Mouse (Mus musculus) heart, embryonic 10.5 days (tissue): ENCODE results near the gene Gfod1. TPM values are rescaled to one million over a fixed set of nuclear protein-coding genes. Genes with fewer than 3 reads are reported as not detected.

ENCODE experiments used
- DNase-seq: peaks from one replicate; pipeline ENCODE4 v3.0.0-alpha.2; 2017; ENCODE audit warnings: low spot score
- H3K27ac ChIP-seq: fragments of 300-500 bp; sonication (generic); 2 replicates; pipeline ENCODE4 v1.5.1; 2016; ENCODE audit warnings: mild to moderate bottlenecking
- H3K27me3 ChIP-seq: fragments of 300-500 bp; sonication (generic); 2 replicates; pipeline ENCODE4 v1.6.1; 2016; ENCODE audit warnings: mild to moderate bottlenecking; ENCODE audit not compliant: poor library complexity, insufficient read depth, severe bottlenecking
- H3K36me3 ChIP-seq: fragments of 300-500 bp; sonication (generic); 2 replicates; pipeline ENCODE4 v1.6.1; 2016; ENCODE audit warnings: mild to moderate bottlenecking, moderate library complexity
- H3K4me1 ChIP-seq: fragments of 300-500 bp; sonication (generic); 2 replicates; pipeline ENCODE4 v1.6.1; 2016; ENCODE audit warnings: mild to moderate bottlenecking
- H3K4me3 ChIP-seq: fragments of 300-500 bp; sonication (generic); 2 replicates; pipeline ENCODE4 v1.5.1; 2016; ENCODE audit warnings: mild to moderate bottlenecking, moderate library complexity
- H3K9me3 ChIP-seq: fragments of 300-500 bp; sonication (generic); 2 replicates; pipeline ENCODE4 v1.6.1; 2016; ENCODE audit warnings: mild to moderate bottlenecking, moderate library complexity
- WGBS: fragments of 180-500 bp; shearing (Covaris S2); methylation state at CpG from one replicate; pipeline ENCODE4 v1.1.7; 2016; 5-methylcytosine and 5-hydroxymethylcytosine counted together
- polyA plus RNA-seq: library from polyadenylated mRNA; unstranded; fragments of >200 nt; fragmentation: Nextera tagmentation; extraction: Ambion mirVana; gene quantifications from 2 replicates; pipeline ENCODE4 v1.2.1, GENCODE M21; 2016

The Gfod1 gene
- polyA plus RNA-seq, 1 experiment from 2014 or later = 0.88 TPM

DNA sequence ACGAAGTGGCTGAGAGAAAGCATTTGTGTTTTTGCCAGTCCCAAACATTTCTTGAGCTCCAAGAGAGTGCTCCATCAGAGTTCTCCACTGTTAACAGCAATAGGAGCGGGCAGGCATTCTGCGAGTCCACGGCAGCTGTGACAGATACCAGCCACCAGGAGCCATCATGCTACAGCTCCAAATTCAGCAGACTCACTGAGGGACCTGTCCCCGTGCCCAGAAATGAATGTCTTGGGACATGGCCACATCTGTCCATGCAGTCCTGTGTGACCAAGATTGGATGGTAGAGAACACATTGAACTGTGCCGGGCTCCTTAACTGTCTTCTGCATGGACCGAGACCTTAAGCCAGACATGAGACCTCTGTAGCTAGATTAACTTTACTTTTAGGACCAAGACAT lies 100.7 kb downstream of the Gfod1 start:
- no peak for DNase-seq
- Histone ChIP-seq H3K27me3 (peaks cover 19% of the 10 kb centered on the region), H3K4me3 (no peak overlapping the region), H3K4me1 (peaks cover 38% of the 10 kb centered on the region), H3K27ac (peak overlapping the region; percentile 52; the same call in 1 of the 2 replicates), H3K36me3 (peaks cover 6% of the 10 kb centered on the region; the same call in 1 of the 2 replicates), H3K9me3 (no peaks in the 10 kb centered on the region)
- WGBS = 70% methylated on average over 7 of the region's 7 CpGs

DNA sequence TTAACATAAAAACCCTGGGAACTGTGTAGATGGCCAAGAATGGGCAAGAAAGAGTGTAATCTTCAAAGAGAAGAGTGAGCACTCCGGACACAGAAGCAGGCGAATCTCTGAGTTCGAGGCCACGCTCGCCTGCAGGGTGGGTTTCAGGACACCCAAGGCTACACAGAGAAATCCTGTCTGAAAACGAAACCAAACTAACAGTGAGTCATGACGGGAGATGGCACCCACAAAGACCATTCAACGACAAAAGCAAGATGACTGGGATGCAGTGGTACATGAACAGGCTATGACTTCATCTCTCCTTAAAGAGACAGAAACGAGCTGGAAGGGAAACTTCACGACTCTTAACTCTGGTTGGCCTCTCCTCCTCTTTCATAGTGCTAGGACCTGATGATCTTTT lies 101.6 kb downstream of the Gfod1 start:
- WGBS = 79% methylated on average over 10 of the region's 10 CpGs
- no peak for DNase-seq

DNA sequence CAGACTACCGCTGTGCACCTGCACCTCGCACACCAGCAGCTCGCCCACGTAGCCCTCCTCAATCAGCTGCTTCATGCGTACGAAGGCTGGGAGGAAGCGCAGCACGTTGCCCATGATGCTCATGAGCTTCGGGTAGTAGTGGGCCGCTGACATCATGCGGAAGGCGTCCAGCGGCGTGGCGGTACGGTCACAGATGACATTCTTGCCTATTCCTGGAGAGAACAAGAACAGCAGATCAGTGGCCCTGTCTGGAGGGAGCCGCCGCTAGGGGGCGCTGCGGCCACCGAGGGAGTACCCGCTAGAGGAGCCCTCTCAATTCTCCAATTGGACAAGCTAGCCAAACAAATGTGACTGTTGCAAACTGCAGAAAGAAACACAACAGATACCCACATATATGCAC lies 102.9 kb downstream of the Gfod1 start:
- peak overlapping the region; percentile 17; the same call in 1 of the 2 replicates for H3K27ac ChIP-seq
- 39% methylated on average over 22 of the region's 22 CpGs for WGBS
- H3K27me3 ChIP-seq = peaks cover 19% of the 10 kb centered on the region
- peak; percentile 88 for DNase-seq
- H3K4me3 ChIP-seq = no peak overlapping the region; the same call in 1 of the 2 replicates
- H3K4me1 ChIP-seq = peaks cover 57% of the 10 kb centered on the region
- no peaks in the 10 kb centered on the region for H3K9me3 ChIP-seq
- H3K36me3 ChIP-seq = peaks cover 6% of the 10 kb centered on the region; the same call in 1 of the 2 replicates

More for the DNA sequence above, 101.6 kb downstream of the Gfod1 start:
- Histone ChIP-seq H3K36me3 (peaks cover 6% of the 10 kb centered on the region; the same call in 1 of the 2 replicates), H3K4me3 (no peak overlapping the region), H3K27me3 (peaks cover 19% of the 10 kb centered on the region), H3K4me1 (peaks cover 45% of the 10 kb centered on the region), H3K9me3 (no peaks in the 10 kb centered on the region), H3K27ac (no peak overlapping the region)

- WGBS = 71% methylated on average over 22 of the region's 22 CpGs
- H3K4me3 ChIP-seq = no peak overlapping the region
- peaks cover 57% of the 10 kb centered on the region for H3K4me1 ChIP-seq
- H3K9me3 ChIP-seq = no peaks in the 10 kb centered on the region
- peaks cover 19% of the 10 kb centered on the region for H3K27me3 ChIP-seq
- peak overlapping the region; percentile 17; the same call in 1 of the 2 replicates for H3K27ac ChIP-seq
- H3K36me3 ChIP-seq = peaks cover 6% of the 10 kb centered on the region; the same call in 1 of the 2 replicates
- no peak for DNase-seq
Observed at GRCm38 (mm10) chr13:43200473-43200872, 103.5 kb downstream of the Gfod1 start.

DNA sequence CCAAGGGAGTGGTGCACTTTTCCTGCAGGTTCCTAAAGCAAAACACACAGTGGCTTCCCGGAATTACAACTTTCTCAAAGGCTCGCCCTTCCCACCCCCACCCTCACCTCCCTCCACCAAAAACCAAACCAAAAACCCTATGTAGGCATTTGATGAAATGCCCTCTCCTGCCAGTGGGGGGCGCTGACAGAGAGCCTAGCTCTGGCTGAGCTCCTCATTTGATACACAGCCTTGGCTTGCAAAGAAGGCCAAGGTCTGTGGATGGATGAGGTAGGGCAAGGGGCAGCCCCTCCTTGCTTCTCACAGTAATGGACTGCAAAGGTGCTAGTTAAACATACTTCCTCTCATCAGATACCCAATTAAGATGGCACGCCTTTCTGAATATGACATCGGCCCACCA lies 104.2 kb downstream of the Gfod1 start:
- Histone ChIP-seq H3K4me3 (no peak overlapping the region), H3K4me1 (peaks cover 62% of the 10 kb centered on the region), H3K27ac (no peak overlapping the region), H3K36me3 (peaks cover 6% of the 10 kb centered on the region; the same call in 1 of the 2 replicates), H3K9me3 (no peaks in the 10 kb centered on the region), H3K27me3 (peaks cover 19% of the 10 kb centered on the region)
- 68% methylated on average over 5 of the region's 5 CpGs for WGBS
- no peak for DNase-seq

DNA sequence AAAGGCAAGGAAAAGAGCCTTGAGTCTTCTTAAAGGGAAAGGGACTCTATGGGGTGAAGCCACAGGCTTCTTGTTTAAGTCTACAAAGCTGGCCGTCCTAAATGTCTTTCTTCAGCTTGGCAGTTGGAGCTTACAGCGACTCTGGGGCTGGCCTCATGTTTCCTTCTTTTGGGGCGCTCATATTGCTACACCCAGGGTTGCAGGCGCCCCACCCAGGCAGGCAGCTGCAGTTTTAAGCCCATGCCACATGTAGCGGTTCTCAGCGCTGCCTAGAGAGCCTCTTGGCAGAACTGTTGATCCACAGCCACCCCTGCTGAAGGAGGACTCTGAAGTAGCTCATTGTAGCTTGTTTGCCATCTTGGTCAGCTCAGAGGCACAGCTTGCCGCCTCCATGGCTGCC lies 104.7 kb downstream of the Gfod1 start:
- peaks cover 19% of the 10 kb centered on the region for H3K27me3 ChIP-seq
- DNase-seq = no peak
- WGBS = 82% methylated on average over 7 of the region's 7 CpGs
- H3K4me1 ChIP-seq = peaks cover 62% of the 10 kb centered on the region
- peaks cover 6% of the 10 kb centered on the region; the same call in 1 of the 2 replicates for H3K36me3 ChIP-seq
- H3K9me3 ChIP-seq = no peaks in the 10 kb centered on the region
- no peak overlapping the region; the same call in 1 of the 2 replicates for H3K27ac ChIP-seq
- H3K4me3 ChIP-seq = no peak overlapping the region

GRCm38 (mm10) chr13:43197187-43197586 lies 106.8 kb downstream of the Gfod1 start:
- H3K4me3 ChIP-seq = no peak overlapping the region

GRCm38 (mm10) chr13:43196000-43196399 lies 108.0 kb downstream of the Gfod1 start:
- Histone ChIP-seq H3K4me3 (peak overlapping the region; percentile 8; the same call in 1 of the 2 replicates), H3K4me1 (peaks cover 75% of the 10 kb centered on the region), H3K9me3 (no peaks in the 10 kb centered on the region), H3K27me3 (peaks cover 19% of the 10 kb centered on the region), H3K27ac (peak overlapping the region; percentile 69), H3K36me3 (peaks cover 6% of the 10 kb centered on the region; the same call in 1 of the 2 replicates)
- peak; percentile 94 for DNase-seq
- 9% methylated on average over 7 of the region's 7 CpGs for WGBS

More at GRCm38 (mm10) chr13:43197187-43197586, 106.8 kb downstream of the Gfod1 start:
- H3K9me3 ChIP-seq = no peaks in the 10 kb centered on the region
- WGBS = 49% methylated on average over 6 of the region's 6 CpGs
- peaks cover 67% of the 10 kb centered on the region for H3K4me1 ChIP-seq
- peaks cover 19% of the 10 kb centered on the region for H3K27me3 ChIP-seq
- no peak for DNase-seq
- peaks cover 6% of the 10 kb centered on the region; the same call in 1 of the 2 replicates for H3K36me3 ChIP-seq
- H3K27ac ChIP-seq = peak overlapping the region; percentile 69; the same call in 1 of the 2 replicates

DNA sequence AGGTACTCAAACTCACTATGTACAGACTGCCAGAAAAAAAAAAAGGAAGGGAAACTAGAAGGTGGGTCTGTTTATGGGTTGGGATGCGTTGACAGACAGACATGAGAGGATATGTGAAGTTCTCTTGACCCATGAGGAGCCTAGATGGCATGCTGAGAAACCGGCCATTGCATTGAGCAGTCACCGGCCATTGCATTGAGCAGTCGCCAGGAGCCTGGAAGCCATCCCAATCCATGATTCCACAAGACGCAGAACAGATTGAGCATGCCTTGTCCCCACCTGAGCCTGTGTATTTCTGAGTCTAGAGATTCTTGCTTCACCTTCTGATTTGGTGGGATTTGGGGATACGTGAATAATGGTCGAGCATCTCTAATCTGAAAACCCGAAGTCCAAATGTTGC lies 110.0 kb downstream of the Gfod1 start:
- no peaks in the 10 kb centered on the region for H3K36me3 ChIP-seq
- H3K4me3 ChIP-seq = no peak overlapping the region
- peak overlapping the region; percentile 67; the same call in 1 of the 2 replicates for H3K27ac ChIP-seq
- peaks cover 4% of the 10 kb centered on the region; the same call in 1 of the 2 replicates for H3K27me3 ChIP-seq
- DNase-seq = no peak
- H3K9me3 ChIP-seq = no peaks in the 10 kb centered on the region
- peaks cover 63% of the 10 kb centered on the region for H3K4me1 ChIP-seq
- WGBS = 77% methylated on average over 8 of the region's 8 CpGs

DNA sequence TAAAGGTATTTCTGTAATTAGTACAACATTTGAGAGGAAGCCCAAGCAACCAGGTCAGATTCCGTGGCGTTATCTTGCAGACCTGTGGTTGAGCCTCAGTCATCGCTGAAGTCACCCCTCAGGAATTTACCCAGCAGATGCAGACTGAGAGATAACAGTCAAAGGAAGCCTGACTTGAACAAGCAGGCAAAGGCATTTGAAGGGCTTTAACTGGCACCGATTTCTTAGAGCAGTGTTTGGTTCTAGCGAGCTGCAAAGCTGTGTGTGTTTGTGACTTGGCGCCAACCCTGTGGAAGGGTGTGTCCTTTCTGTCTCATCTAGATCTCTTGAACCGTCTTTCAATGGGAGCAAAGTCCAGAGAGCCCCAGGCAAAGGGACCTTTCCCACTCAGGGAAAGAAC lies 110.7 kb downstream of the Gfod1 start:
- peak overlapping the region; percentile 76 for H3K27ac ChIP-seq
- no peaks in the 10 kb centered on the region for H3K27me3 ChIP-seq
- 10% methylated on average over 7 of the region's 7 CpGs for WGBS
- no peak overlapping the region for H3K4me3 ChIP-seq
- DNase-seq = no peak
- H3K4me1 ChIP-seq = peaks cover 63% of the 10 kb centered on the region
- H3K9me3 ChIP-seq = no peaks in the 10 kb centered on the region
- no peaks in the 10 kb centered on the region for H3K36me3 ChIP-seq

- WGBS = 2% methylated on average over 14 of the region's 14 CpGs
- Histone ChIP-seq H3K27ac (peak overlapping the region; percentile 85), H3K4me3 (peak overlapping the region; percentile 49), H3K9me3 (no peaks in the 10 kb centered on the region), H3K36me3 (0 out of 2 replicates have a peak, but pooled peaks cover 2% of the 10 kb centered on the region), H3K27me3 (no peaks in the 10 kb centered on the region), H3K4me1 (peaks cover 50% of the 10 kb centered on the region)
- peak; percentile 93 for DNase-seq
Observed at GRCm38 (mm10) chr13:43191741-43192192, 112.2 kb downstream of the Gfod1 start.

- 0% methylated on average over 1 of the region's 2 CpGs for WGBS
- Histone ChIP-seq H3K36me3 (0 out of 2 replicates have a peak, but pooled peaks cover 2% of the 10 kb centered on the region), H3K4me3 (peak overlapping the region; percentile 49), H3K9me3 (no peaks in the 10 kb centered on the region), H3K27me3 (no peaks in the 10 kb centered on the region), H3K27ac (peak overlapping the region; percentile 85), H3K4me1 (peaks cover 45% of the 10 kb centered on the region)
- no peak for DNase-seq
Observed at GRCm38 (mm10) chr13:43191290-43191689, 112.7 kb downstream of the Gfod1 start.

DNA sequence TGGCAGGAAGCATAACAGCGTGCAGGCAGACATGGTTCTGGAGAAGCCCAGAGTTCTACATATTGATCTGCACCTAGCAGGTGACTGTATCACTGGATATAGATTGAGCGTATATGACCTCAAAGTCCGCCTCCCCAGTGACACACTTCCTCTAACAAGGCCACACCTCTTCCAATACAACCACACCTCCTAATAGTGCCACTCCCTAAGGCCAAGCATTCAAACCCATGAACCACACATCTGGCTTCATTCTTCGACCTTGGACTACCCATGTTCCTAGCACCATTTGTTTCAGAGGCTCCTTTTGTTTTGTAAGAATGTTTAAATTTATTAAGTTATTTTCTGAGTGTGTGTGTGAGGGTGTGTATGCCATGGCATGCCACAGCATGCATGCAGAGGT lies 116.2 kb downstream of the Gfod1 start:
- H3K36me3 ChIP-seq = 0 out of 2 replicates have a peak, but pooled peaks cover 2% of the 10 kb centered on the region
- DNase-seq = no peak
- WGBS = 95% methylated on average over 4 of the region's 4 CpGs
- H3K4me1 ChIP-seq = peaks cover 43% of the 10 kb centered on the region
- no peaks in the 10 kb centered on the region for H3K27me3 ChIP-seq
- H3K27ac ChIP-seq = no peak overlapping the region
- H3K4me3 ChIP-seq = no peak overlapping the region
- no peaks in the 10 kb centered on the region for H3K9me3 ChIP-seq
